Mouse (Mus musculus) spleen, adult 2 months (tissue): ENCODE data around the gene Tom1l2. TPM values are rescaled to one million over a fixed set of nuclear protein-coding genes. Genes with fewer than 3 reads are reported as not detected.

Source experiments
- DNase-seq, 2 experiments: peaks; one replicate each; pipeline versions ENCODE4 v3.0.0 to v3.0.0-alpha.2; 2012 to 2021; ENCODE audit warnings: low spot score in 2 of 2, low read depth in 1 of 2
- H3K27ac ChIP-seq: fragments of 200-500 bp; 2 replicates; pipeline ENCODE4 v1.5.1; 2012; ENCODE audit warnings: low read length, inconsistent platforms; ENCODE audit not compliant: insufficient read depth
- H3K27me3 ChIP-seq: fragments of 200-500 bp; 2 replicates; pipeline ENCODE4 v1.6.1; 2012; ENCODE audit warnings: mild to moderate bottlenecking, moderate library complexity, low read length, inconsistent platforms; ENCODE audit not compliant: control insufficient read depth, insufficient read depth
- H3K36me3 ChIP-seq: fragments of 200-500 bp; 2 replicates; pipeline ENCODE4 v1.6.1; 2012; ENCODE audit warnings: mild to moderate bottlenecking, low read length, inconsistent platforms; ENCODE audit not compliant: control insufficient read depth, insufficient read depth
- H3K4me1 ChIP-seq: fragments of 200-500 bp; 2 replicates; pipeline ENCODE4 v1.6.1; 2011; ENCODE audit warnings: inconsistent platforms; ENCODE audit not compliant: control insufficient read depth, insufficient read depth, insufficient read length
- H3K4me3 ChIP-seq: fragments of 200-500 bp; 2 replicates; pipeline ENCODE4 v1.5.1; 2011; ENCODE audit warnings: mild to moderate bottlenecking, inconsistent platforms; ENCODE audit not compliant: insufficient read depth, insufficient read length; ENCODE audit errors: extremely low read depth
- CTCF ChIP-seq: fragments of 200-500 bp; IDR thresholded peaks from 2 replicates; pipeline ENCODE4 v1.5.1; 2011; ENCODE audit warnings: mild to moderate bottlenecking, inconsistent platforms; ENCODE audit not compliant: insufficient read depth, insufficient read length, insufficient replicate concordance; ENCODE audit errors: extremely low read depth
- POLR2A ChIP-seq: fragments of 200-500 bp; IDR thresholded peaks from 2 replicates; pipeline ENCODE4 v1.6.1; 2011; ENCODE audit warnings: low read depth, low read length, inconsistent platforms
- WGBS: fragments of 180-500 bp; shearing (Covaris S2); methylation state at CpG from one replicate; pipeline ENCODE4 v1.1.7; 2018; 5-methylcytosine and 5-hydroxymethylcytosine counted together
- polyA plus RNA-seq: library from polyadenylated mRNA; depleted of rRNA; stranded (reverse); fragments of >200 nt; gene quantifications from 2 replicates; pipeline ENCODE4 v1.2.3, GENCODE M21; 2012; rRNA removed

Gene Tom1l2
- polyA plus RNA-seq = 28.1 and 36.8 TPM in 2 replicates

DNA sequence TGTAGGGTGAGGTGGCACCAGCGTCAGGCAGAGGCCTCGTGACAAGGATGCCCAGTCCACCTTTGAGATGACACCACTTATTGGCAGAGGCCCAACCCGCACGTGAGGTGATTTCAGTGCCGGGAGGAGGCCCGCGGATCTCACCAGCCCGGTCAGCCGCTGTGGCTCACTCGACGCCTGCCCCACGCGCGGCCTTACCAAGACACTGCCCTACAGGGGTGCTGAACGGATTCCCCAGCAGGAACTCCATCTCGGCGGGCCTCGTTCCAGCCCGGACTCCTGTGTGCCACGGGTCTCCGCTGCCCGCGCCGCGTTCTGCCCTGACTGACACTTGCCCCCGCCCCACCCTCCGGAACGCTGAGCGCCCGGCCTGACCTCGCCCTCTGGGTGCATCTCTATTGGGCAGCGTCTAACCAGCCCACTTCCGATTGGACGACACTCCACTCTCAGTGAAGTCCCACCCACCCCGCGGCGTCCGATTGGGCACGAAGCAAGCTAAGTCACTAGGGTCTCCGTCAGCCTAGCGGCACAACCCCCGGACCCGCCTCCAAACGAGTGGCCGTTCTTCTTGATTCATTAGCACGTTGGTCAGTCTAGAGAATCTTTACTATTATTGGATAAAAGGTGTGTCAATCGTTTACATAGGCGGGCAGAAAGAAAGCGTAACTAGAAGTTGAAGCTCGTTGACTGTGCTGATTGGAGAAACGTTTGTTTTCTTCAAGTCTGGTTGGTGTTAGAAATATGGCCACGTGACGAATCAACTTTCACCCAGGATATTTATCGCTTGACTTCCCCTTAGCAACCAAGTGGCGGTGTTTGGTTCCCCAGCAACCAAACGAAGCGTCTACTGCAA lies at the start of gene Tom1l2, which contains the start of gene Drc3:
Gene Tom1l2, minus strand, starts transcription at position 347 of the 853 bp plus-strand sequence.
Gene Drc3, plus strand, starts transcription at position 771 of the 853 bp plus-strand sequence.
- DNase-seq = peak; percentile 99
- Histone ChIP-seq H3K4me1 (peaks cover 5% of the 10 kb centered on the region; the same call in 1 of the 2 replicates), H3K36me3 (no peaks in the 10 kb centered on the region), H3K27me3 (no peaks in the 10 kb centered on the region), H3K4me3 (peak within 1 kb of the TSS; percentile 86), H3K27ac (peak within 1 kb of the TSS; percentile 64)
- WGBS = under 1% methylated on average over 57 of the region's 57 CpGs
- no peak for TF ChIP-seq CTCF
- no peak for TF ChIP-seq POLR2A

- TF ChIP-seq POLR2A (no peak), CTCF (no peak)
- 93% methylated on average over 2 of the region's 2 CpGs for WGBS
- Histone ChIP-seq H3K27ac (no peak overlapping the region), H3K27me3 (no peaks in the 10 kb centered on the region), H3K4me3 (no peak overlapping the region), H3K4me1 (no peaks in the 10 kb centered on the region), H3K36me3 (peaks cover 13% of the 10 kb centered on the region)
- DNase-seq = no peak
Observed at GRCm38 (mm10) chr11:60397172-60397571, 44.5 kb upstream of the Tom1l2 start.

DNA sequence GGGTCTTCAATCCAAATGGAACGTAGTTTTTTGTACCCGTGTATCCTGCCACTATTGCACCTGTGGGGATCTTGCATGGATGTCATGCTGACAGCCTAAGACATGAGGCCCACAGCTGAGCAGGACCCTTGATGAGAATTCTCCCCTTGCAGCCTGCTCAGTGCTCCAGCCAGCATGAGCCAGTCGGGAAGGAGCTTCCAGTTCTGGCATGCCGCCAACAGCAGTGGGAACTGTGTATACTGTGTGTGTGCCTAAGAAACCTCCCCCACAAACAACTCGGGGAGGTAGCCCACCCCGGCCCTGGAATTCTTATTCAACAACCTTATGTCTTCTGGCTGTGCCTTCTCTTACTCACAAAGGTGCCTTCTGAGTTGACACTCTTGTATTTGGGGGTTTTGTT lies 43.8 kb upstream of the Tom1l2 start:
- H3K4me1 ChIP-seq = no peaks in the 10 kb centered on the region
- TF ChIP-seq POLR2A = no peak
- no peak for TF ChIP-seq CTCF
- no peak overlapping the region for H3K4me3 ChIP-seq
- no peak for DNase-seq
- H3K27me3 ChIP-seq = no peaks in the 10 kb centered on the region
- no peak overlapping the region for H3K27ac ChIP-seq
- WGBS = 88% methylated on average over 6 of the region's 6 CpGs
- peaks cover 11% of the 10 kb centered on the region for H3K36me3 ChIP-seq

GRCm38 (mm10) chr11:60391346-60391745 lies 38.6 kb upstream of the Tom1l2 start:
- Histone ChIP-seq H3K4me3 (no peak overlapping the region), H3K27me3 (no peaks in the 10 kb centered on the region), H3K4me1 (no peaks in the 10 kb centered on the region), H3K27ac (no peak overlapping the region), H3K36me3 (no peaks in the 10 kb centered on the region)
- no peak for DNase-seq
- TF ChIP-seq POLR2A (no peak), CTCF (no peak)
- WGBS = 82% methylated on average over 6 of the region's 6 CpGs

DNA sequence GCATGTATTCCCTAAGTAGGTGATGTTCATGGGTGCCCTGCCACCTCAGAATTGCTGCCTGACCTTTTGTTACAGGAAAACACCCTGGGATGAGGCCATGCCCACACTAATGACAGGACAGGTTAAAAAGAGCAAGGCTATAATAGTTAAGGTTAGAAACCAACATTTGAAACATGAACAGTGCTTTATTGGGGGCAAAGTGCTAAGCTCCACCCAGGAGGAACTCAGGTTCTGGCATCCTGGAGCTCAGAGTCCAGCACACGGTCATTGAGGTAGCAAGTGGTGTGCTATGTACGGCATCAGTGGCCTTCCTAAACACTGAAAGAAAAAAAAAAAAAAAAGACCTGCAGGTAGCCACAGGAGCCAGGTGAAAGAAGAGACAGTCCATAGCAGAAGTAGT lies 35.2 kb upstream of the Tom1l2 start:
- no peaks in the 10 kb centered on the region for H3K27me3 ChIP-seq
- H3K4me1 ChIP-seq = no peaks in the 10 kb centered on the region
- H3K36me3 ChIP-seq = no peaks in the 10 kb centered on the region
- no peak for DNase-seq
- WGBS = 86% methylated on average over 2 of the region's 2 CpGs
- no peak overlapping the region for H3K27ac ChIP-seq
- H3K4me3 ChIP-seq = no peak overlapping the region
- no peak for TF ChIP-seq CTCF
- no peak for TF ChIP-seq POLR2A

- H3K4me1 ChIP-seq = no peaks in the 10 kb centered on the region
- TF ChIP-seq POLR2A (no peak), CTCF (no peak)
- DNase-seq = no peak
- H3K36me3 ChIP-seq = no peaks in the 10 kb centered on the region
- no peak overlapping the region for H3K27ac ChIP-seq
- H3K4me3 ChIP-seq = no peak overlapping the region
- WGBS = 88% methylated on average over 5 of the region's 5 CpGs
- no peaks in the 10 kb centered on the region for H3K27me3 ChIP-seq
Observed at GRCm38 (mm10) chr11:60385946-60386345, 33.2 kb upstream of the Tom1l2 start.
